Mouse (Mus musculus) regulatory T cell (primary cell): ENCODE measurements around the gene Rgma.

Source experiments
- in situ Hi-C: fragments of 300-600 bp; cut with MboI, MseI; formaldehyde crosslinking; loops from one replicate; pipeline ENCODE4 v1.15.1; 2025; ENCODE audit warnings: high pct_unique_total_duplicates

Gene Rgma

GRCm38 (mm10) chr7:73399501-73400044 is 24.3 kb downstream of the Rgma start:
- in situ Hi-C loops: loop anchor here (5.0 to 25.0 kb wide), 2 partner anchors 1002 to 1162 kb away; no protein-coding TSS in a partner anchor

GRCm38 (mm10) chr7:73400051-73400916 is 25.0 kb downstream of the Rgma start:
- in situ Hi-C loops: no loop called here

GRCm38 (mm10) chr7:73402106-73402505 is 26.8 kb downstream of the Rgma start:
- in situ Hi-C loops: no loop called here

GRCm38 (mm10) chr7:73402671-73403070 is 27.4 kb downstream of the Rgma start:
- in situ Hi-C loops: no loop called here

GRCm38 (mm10) chr7:73403538-73403937 is 28.2 kb downstream of the Rgma start:
- in situ Hi-C loops: no loop called here

GRCm38 (mm10) chr7:73405550-73405949 is 30.2 kb downstream of the Rgma start:
- in situ Hi-C loops: no loop called here

GRCm38 (mm10) chr7:73411523-73411922 is 36.2 kb downstream of the Rgma start:
- in situ Hi-C loops: no loop called here

- in situ Hi-C loops: no loop called here
Observed at GRCm38 (mm10) chr7:73411986-73412385, 36.7 kb downstream of the Rgma start.

GRCm38 (mm10) chr7:73412419-73412818 is 37.1 kb downstream of the Rgma start:
- in situ Hi-C loops: no loop called here

GRCm38 (mm10) chr7:73414192-73414591 is 38.9 kb downstream of the Rgma start:
- in situ Hi-C loops: no loop called here

- in situ Hi-C loops: loop anchor here (5.0 kb wide), 1 partner anchor 238 kb away; no protein-coding TSS in a partner anchor
Observed at GRCm38 (mm10) chr7:73419375-73419774, 44.1 kb downstream of the Rgma start.

GRCm38 (mm10) chr7:73420827-73421226 is 45.5 kb downstream of the Rgma start:
- in situ Hi-C loops: no loop called here

- in situ Hi-C loops: no loop called here
Observed at GRCm38 (mm10) chr7:73421278-73422015, 46.1 kb downstream of the Rgma start.

- in situ Hi-C loops: no loop called here
Observed at GRCm38 (mm10) chr7:73422223-73423113, 47.2 kb downstream of the Rgma start.

GRCm38 (mm10) chr7:73423236-73423635 is 47.9 kb downstream of the Rgma start:
- in situ Hi-C loops: no loop called here

- in situ Hi-C loops: no loop called here
Observed at GRCm38 (mm10) chr7:73424243-73424642, 48.9 kb downstream of the Rgma start.

- in situ Hi-C loops: no loop called here
Observed at GRCm38 (mm10) chr7:73424705-73425104, 49.4 kb downstream of the Rgma start.

GRCm38 (mm10) chr7:73425451-73425850 is 50.1 kb downstream of the Rgma start:
- in situ Hi-C loops: no loop called here

- in situ Hi-C loops: no loop called here
Observed at GRCm38 (mm10) chr7:73426235-73426634, 50.9 kb downstream of the Rgma start.

GRCm38 (mm10) chr7:73426752-73427386 is 51.6 kb downstream of the Rgma start:
- in situ Hi-C loops: no loop called here

- in situ Hi-C loops: no loop called here
Observed at GRCm38 (mm10) chr7:73427794-73428193, 52.5 kb downstream of the Rgma start.
